Comparison of ENCODE assay signal across 31 mouse cellular contexts in genomic region chr4:155788300-155788699, GRCm38 (mm10). TPM values are rescaled to one million over a fixed set of nuclear protein-coding genes. Genes with fewer than 3 reads are reported as not detected.
DNase-seq lines count a peak whose midpoint lies in the region; ATAC-seq and TF ChIP-seq lines count a peak whose summit lies in the region.
"Had no signal": no experiment of that assay in that cellular context is flagged by ENCODE, and none has a peak within 500 bp of the region (broad histone marks: within the 10 kb centered on the region; RNA-seq: fewer than 3 reads in every experiment).

No protein-coding gene starts in this region.

- peak; percentile 56 for DNase-seq in liver, postnatal 0 days
- DNase-seq in cerebellum, adult 11-12 months: no peak
- no peak for DNase-seq in kidney, adult 18-20 months
- DNase-seq: adrenal gland, postnatal 25 days; cerebellum, postnatal 10 days; gastrocnemius, postnatal 36 days; kidney, postnatal 36 days; lung, postnatal 36 days; thymus, postnatal 25 days had no signal

- TF ChIP-seq CTCF in liver, postnatal 0 days (IDR thresholded peaks at IDR 0.05; ENCODE audit: low read depth): no peak

- no peak overlapping the region for H3K9ac ChIP-seq in liver, postnatal 0 days (replicated peaks)
- H3K9ac ChIP-seq: forebrain, embryonic 13.5 days; intestine, embryonic 15.5 days; lung, embryonic 15.5 days; stomach, embryonic 15.5 days had no signal

- H3K4me1 ChIP-seq in megakaryocyte, embryonic 14.5 days: peaks cover 86% of the 10 kb centered on the region
- H3K4me1 ChIP-seq in liver, postnatal 0 days (ENCODE audit: insufficient read depth): peaks cover 24% of the 10 kb centered on the region
- H3K4me1 ChIP-seq: intestine, embryonic 15.5 days had no signal

- no peaks in the 10 kb centered on the region for H3K9me3 ChIP-seq in megakaryocyte, embryonic 14.5 days
- no peaks in the 10 kb centered on the region for H3K9me3 ChIP-seq in liver, postnatal 0 days (ENCODE audit: low read length)
- H3K9me3 ChIP-seq: forebrain, embryonic 13.5 days; heart, embryonic 10.5 days; hindbrain, embryonic 10.5 days; intestine, embryonic 15.5 days; lung, embryonic 15.5 days; stomach, embryonic 15.5 days had no signal

- no peaks in the 10 kb centered on the region for H3K36me3 ChIP-seq in megakaryocyte, embryonic 14.5 days (replicated peaks; ENCODE audit: low read length)
- H3K36me3 ChIP-seq in liver, postnatal 0 days (replicated peaks; ENCODE audit: insufficient read depth, low read length): no peaks in the 10 kb centered on the region
- H3K36me3 ChIP-seq: heart, embryonic 10.5 days; hindbrain, embryonic 10.5 days; intestine, embryonic 15.5 days; lung, embryonic 15.5 days; stomach, embryonic 15.5 days had no signal

- ATAC-seq in megakaryocyte, adult 5-6 weeks (ENCODE audit: poor library complexity, severe bottlenecking): no peak
- peak; percentile 59 for ATAC-seq in common myeloid progenitor, adult 5-6 weeks (replicated peaks; ENCODE audit: low read depth, poor library complexity, severe bottlenecking)
- peak; percentile 80 for ATAC-seq in liver, postnatal 0 days
- ATAC-seq in activated CD4-positive, CD25-positive, alpha-beta regulatory T cell, adult 4 months: no peak
- ATAC-seq: forebrain, embryonic 13.5 days; hindbrain, embryonic 16.5 days; intestine, embryonic 15.5 days had no signal

- peak overlapping the region; percentile 40 for H3K4me2 ChIP-seq in liver, postnatal 0 days (ENCODE audit: low read depth, low read length)
- H3K4me2 ChIP-seq: forebrain, embryonic 13.5 days; intestine, embryonic 15.5 days; lung, embryonic 15.5 days; midbrain, embryonic 11.5 days; stomach, embryonic 15.5 days had no signal

- H3K27ac ChIP-seq in liver, postnatal 0 days (ENCODE audit: low read depth): peak overlapping the region; percentile 76
- H3K27ac ChIP-seq: forebrain, embryonic 13.5 days; heart, embryonic 10.5 days; hindbrain, embryonic 10.5 days; intestine, embryonic 15.5 days; lung, embryonic 15.5 days; stomach, embryonic 15.5 days had no signal

- H3K27me3 ChIP-seq in megakaryocyte, embryonic 14.5 days (replicated peaks): peaks cover 13% of the 10 kb centered on the region
- H3K27me3 ChIP-seq in liver, postnatal 0 days (ENCODE audit: insufficient read depth, low read length): peaks cover 2% of the 10 kb centered on the region; the same call in 1 of the 2 replicates
- H3K27me3 ChIP-seq: intestine, embryonic 15.5 days; lung, embryonic 15.5 days; stomach, embryonic 15.5 days had no signal

- peak overlapping the region; percentile 73 for H3K4me3 ChIP-seq in megakaryocyte, embryonic 14.5 days (replicated peaks)
- H3K4me3 ChIP-seq in liver, postnatal 0 days (ENCODE audit: low read depth, low read length): no peak overlapping the region
- H3K4me3 ChIP-seq: forebrain, embryonic 13.5 days; heart, embryonic 10.5 days; hindbrain, embryonic 10.5 days; intestine, embryonic 15.5 days; lung, embryonic 15.5 days; stomach, embryonic 15.5 days had no signal

- peak; percentile 94 for TF ChIP-seq EP300 in liver, postnatal 0 days (IDR thresholded peaks at IDR 0.05; ENCODE audit: low read depth)

- WGBS in liver, postnatal 0 days (ENCODE audit: insufficient replicate concordance): 47% methylated on average over 3 of the region's 3 CpGs

RNA-seq across cellular contexts. Expression of gene Ankrd65, which starts 1.9 kb away (rescaled TPM):
- not detected in 2 replicates for polyA plus RNA-seq in megakaryocyte, embryonic 14.5 days (2012; ENCODE audit: insufficient read depth, low replicate concordance)
- not detected in 2 replicates for total RNA-seq in megakaryocyte, adult 5-6 weeks (2015)
- not detected in 2 replicates for total RNA-seq in megakaryocyte, adult 5-6 weeks (2017)
- total RNA-seq in common myeloid progenitor, adult 5-6 weeks (2017): not detected in 2 replicates
- 0.34 and 0.46 TPM in 2 replicates for polyA plus RNA-seq in liver, postnatal 0 days (2015; fragmentation: Nextera tagmentation; extraction: Ambion mirVana)
- polyA plus RNA-seq in activated CD4-positive, CD25-positive, alpha-beta regulatory T cell, adult 4 months (2017; shearing (Covaris generic)): not detected
- total RNA-seq: adrenal gland, postnatal 25 days; gastrocnemius, adult 18-20 months; gastrocnemius, postnatal 36 days; layer of hippocampus, adult 8-10 months; left cerebral cortex, postnatal 25 days; midbrain, postnatal 0 days had no signal
- polyA plus RNA-seq: C2C12; embryonic facial prominence, embryonic 11.5 days; forebrain, embryonic 13.5 days; heart, embryonic 10.5 days; heart, embryonic 16.5 days; hindbrain, embryonic 16.5 days; intestine, embryonic 15.5 days; limb, embryonic 14.5 days; midbrain, embryonic 11.5 days; midbrain, postnatal 0 days; neural tube, embryonic 14.5 days; small intestine, adult 2 months had no signal

RNA-seq across cellular contexts. Expression of gene Tmem88b, which starts 2.6 kb away (rescaled TPM):
- 0.04 TPM in 1 of 2 replicates, not detected in the other for polyA plus RNA-seq in megakaryocyte, embryonic 14.5 days (2012; ENCODE audit: insufficient read depth, low replicate concordance)
- total RNA-seq in megakaryocyte, adult 5-6 weeks (2015): 0.07 TPM in 1 of 2 replicates, not detected in the other
- not detected in 2 replicates for total RNA-seq in megakaryocyte, adult 5-6 weeks (2017)
- total RNA-seq in common myeloid progenitor, adult 5-6 weeks (2017): not detected in 2 replicates
- polyA plus RNA-seq in liver, postnatal 0 days (2015; fragmentation: Nextera tagmentation; extraction: Ambion mirVana): 0.21 and 0.40 TPM in 2 replicates
- under 1 TPM in 1 of 2 experiments, not detected in 1; 0.16 TPM for polyA plus RNA-seq in activated CD4-positive, CD25-positive, alpha-beta regulatory T cell, adult 4 months (2017; shearing (Covaris generic))

RNA-seq across cellular contexts. Expression of gene Vwa1, which starts 13.8 kb away (rescaled TPM):
- polyA plus RNA-seq in megakaryocyte, embryonic 14.5 days (2012; ENCODE audit: insufficient read depth, low replicate concordance): 0.41 and 1.4 TPM in 2 replicates
- not detected in 2 replicates for total RNA-seq in megakaryocyte, adult 5-6 weeks (2015)
- total RNA-seq in megakaryocyte, adult 5-6 weeks (2017): 0.20 TPM in 1 of 2 replicates, not detected in the other
- 0.27 and 0.29 TPM in 2 replicates for total RNA-seq in common myeloid progenitor, adult 5-6 weeks (2017)
- 0.25 and 0.28 TPM in 2 replicates for polyA plus RNA-seq in liver, postnatal 0 days (2015; fragmentation: Nextera tagmentation; extraction: Ambion mirVana)
- polyA plus RNA-seq in activated CD4-positive, CD25-positive, alpha-beta regulatory T cell, adult 4 months (2017; shearing (Covaris generic)): under 1 TPM in 1 of 2 experiments, not detected in 1; 0.09 TPM

RNA-seq across cellular contexts. Expression of gene Mrpl20, which starts 14.4 kb away (rescaled TPM):
- polyA plus RNA-seq in megakaryocyte, embryonic 14.5 days (2012; ENCODE audit: insufficient read depth, low replicate concordance): 10.2 and 29.9 TPM in 2 replicates
- total RNA-seq in megakaryocyte, adult 5-6 weeks (2015): 131 and 139 TPM in 2 replicates
- total RNA-seq in megakaryocyte, adult 5-6 weeks (2017): 49.5 and 50.2 TPM in 2 replicates
- total RNA-seq in common myeloid progenitor, adult 5-6 weeks (2017): 55.4 and 70.3 TPM in 2 replicates
- polyA plus RNA-seq in liver, postnatal 0 days (2015; fragmentation: Nextera tagmentation; extraction: Ambion mirVana): 167 and 171 TPM in 2 replicates
- polyA plus RNA-seq in activated CD4-positive, CD25-positive, alpha-beta regulatory T cell, adult 4 months (2017; shearing (Covaris generic)): 100 to 1,000 TPM; 160 to 164 TPM

RNA-seq across cellular contexts. Expression of gene Ccnl2, which starts 24.0 kb away (rescaled TPM):
- polyA plus RNA-seq in megakaryocyte, embryonic 14.5 days (2012; ENCODE audit: insufficient read depth, low replicate concordance): 8.4 and 15.4 TPM in 2 replicates
- total RNA-seq in megakaryocyte, adult 5-6 weeks (2015): 65.8 and 69.8 TPM in 2 replicates
- 93.7 and 95.6 TPM in 2 replicates for total RNA-seq in megakaryocyte, adult 5-6 weeks (2017)
- 83.7 and 89.3 TPM in 2 replicates for total RNA-seq in common myeloid progenitor, adult 5-6 weeks (2017)
- 47.7 and 52.5 TPM in 2 replicates for polyA plus RNA-seq in liver, postnatal 0 days (2015; fragmentation: Nextera tagmentation; extraction: Ambion mirVana)
- 100 to 1,000 TPM; 115 to 122 TPM for polyA plus RNA-seq in activated CD4-positive, CD25-positive, alpha-beta regulatory T cell, adult 4 months (2017; shearing (Covaris generic))

Comparison
In these comparisons a context has a peak if more than half of its experiments do, and no peak if none do; other contexts are left out.
1. ATAC-seq: peak in common myeloid progenitor, adult 5-6 weeks (single experiment) and liver, postnatal 0 days (single experiment); none in megakaryocyte, adult 5-6 weeks (single experiment) and activated CD4-positive, CD25-positive, alpha-beta regulatory T cell, adult 4 months (single experiment).